Mouse (Mus musculus) heart, embryonic 11.5 days (tissue): ENCODE measurements around the gene Gpr39. TPM values are rescaled to one million over a fixed set of nuclear protein-coding genes. Genes with fewer than 3 reads are reported as not detected.
A peak's percentile ranks its signal among the peaks of the same experiment; 100 is the strongest.

Source experiments
- ATAC-seq: fragments of 200-750 bp; cut with Nextera tagmentation; replicated peaks from 2 replicates; pipeline ENCODE4 v1.8.0; 2017; ENCODE audit warnings: moderate library complexity; ENCODE audit not compliant: insufficient number of reproducible peaks, low FRiP score, low TSS enrichment
- H3K27ac ChIP-seq: fragments of 300-500 bp; sonication (generic); 2 replicates; pipeline ENCODE4 v1.5.1; 2014; ENCODE audit warnings: mild to moderate bottlenecking, low read depth, low read length
- H3K27me3 ChIP-seq: fragments of 300-500 bp; sonication (generic); 2 replicates; pipeline ENCODE4 v1.6.1; 2014; ENCODE audit warnings: mild to moderate bottlenecking, low read length, mixed read lengths; ENCODE audit not compliant: control insufficient read depth, insufficient read depth
- H3K36me3 ChIP-seq: fragments of 300-500 bp; sonication (generic); 2 replicates; pipeline ENCODE4 v1.6.1; 2014; ENCODE audit warnings: mild to moderate bottlenecking, low read length, moderate library complexity, mixed read lengths; ENCODE audit not compliant: control insufficient read depth, insufficient read depth
- H3K4me1 ChIP-seq: fragments of 300-500 bp; sonication (generic); 2 replicates; pipeline ENCODE4 v1.6.1; 2014; ENCODE audit warnings: low read length; ENCODE audit not compliant: control insufficient read depth, insufficient read depth
- H3K4me2 ChIP-seq: fragments of 300-500 bp; sonication (generic); 2 replicates; pipeline ENCODE4 v1.6.1; 2014; ENCODE audit warnings: mild to moderate bottlenecking, moderate library complexity
- H3K4me3 ChIP-seq: fragments of 300-500 bp; sonication (generic); 2 replicates; pipeline ENCODE4 v1.5.1; 2014; ENCODE audit warnings: low read depth, low read length
- H3K9ac ChIP-seq: fragments of 300-500 bp; sonication (generic); 2 replicates; pipeline ENCODE4 v1.6.1; 2014; ENCODE audit warnings: mild to moderate bottlenecking, low read depth, low read length, moderate library complexity
- H3K9me3 ChIP-seq: fragments of 300-500 bp; sonication (generic); replicated peaks from 2 replicates; pipeline ENCODE4 v1.6.1; 2016; ENCODE audit warnings: low read length; ENCODE audit not compliant: control insufficient read depth
- WGBS: fragments of 180-500 bp; shearing (Covaris S2); extraction: QIAGEN DNeasy Blood & Tissue Kit; methylation state at CpG from one replicate; pipeline ENCODE4 v1.1.7; 2014; ENCODE audit not compliant: insufficient replicate concordance; 5-methylcytosine and 5-hydroxymethylcytosine counted together
- polyA plus RNA-seq: library from polyadenylated mRNA; unstranded; fragments of >200 nt; fragmentation: Nextera tagmentation; extraction: Ambion mirVana; gene quantifications from 2 replicates; pipeline ENCODE4 v1.2.1, GENCODE M21; 2014

Gpr39 gene
- polyA plus RNA-seq, 1 experiment from 2014 or later, result 3.5 TPM

GRCm38 (mm10) chr1:125660151-125660550, 16.6 kb upstream of the Gpr39 start:
- H3K9me3 ChIP-seq, result no peaks in the 10 kb centered on the region
- ATAC-seq, result no peak
- H3K36me3 ChIP-seq, result no peaks in the 10 kb centered on the region
- no peaks in the 10 kb centered on the region for H3K27me3 ChIP-seq
- H3K9ac ChIP-seq, result no peak overlapping the region
- 82% methylated on average over 4 of the region's 4 CpGs for WGBS
- H3K4me2 ChIP-seq, result no peak overlapping the region
- H3K4me3 ChIP-seq, result no peak overlapping the region
- H3K4me1 ChIP-seq, result 0 out of 2 replicates have a peak, but pooled peaks cover 3% of the 10 kb centered on the region
- H3K27ac ChIP-seq, result no peak overlapping the region

- H3K4me2 ChIP-seq, result no peak overlapping the region
- H3K27ac ChIP-seq, result no peak overlapping the region
- ATAC-seq, result no peak
- H3K4me3 ChIP-seq, result no peak overlapping the region
- H3K9ac ChIP-seq, result no peak overlapping the region
- H3K27me3 ChIP-seq, result no peaks in the 10 kb centered on the region
- no peaks in the 10 kb centered on the region for H3K36me3 ChIP-seq
- 91% methylated on average over 4 of the region's 4 CpGs for WGBS
- 0 out of 2 replicates have a peak, but pooled peaks cover 3% of the 10 kb centered on the region for H3K4me1 ChIP-seq
- no peaks in the 10 kb centered on the region for H3K9me3 ChIP-seq
These were observed 15.9 kb upstream of the Gpr39 start for GRCm38 (mm10) chr1:125660901-125661300.

DNA sequence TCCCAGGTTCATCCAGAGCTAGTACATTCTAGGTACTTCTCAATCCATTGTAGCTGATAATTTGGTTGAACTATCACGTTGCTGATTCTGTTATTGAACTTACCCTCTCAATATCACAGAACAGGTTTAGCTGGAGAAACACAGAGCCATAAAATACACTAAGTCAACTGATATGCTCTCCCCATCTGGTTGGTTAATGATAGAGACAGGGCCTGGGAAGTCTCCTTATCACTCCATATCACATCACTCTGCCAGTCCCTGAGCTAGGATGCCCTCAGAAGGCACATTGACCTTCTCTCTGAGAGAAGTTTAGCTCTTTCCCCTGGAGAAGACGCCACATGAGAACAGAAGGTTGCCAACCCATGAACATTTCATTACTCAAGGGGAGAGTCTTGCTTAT, 14.7 kb upstream of the Gpr39 start:
- Histone ChIP-seq H3K9me3 (no peaks in the 10 kb centered on the region), H3K36me3 (no peaks in the 10 kb centered on the region), H3K27ac (no peak overlapping the region), H3K9ac (no peak overlapping the region), H3K4me1 (0 out of 2 replicates have a peak, but pooled peaks cover 3% of the 10 kb centered on the region), H3K4me2 (no peak overlapping the region), H3K4me3 (no peak overlapping the region), H3K27me3 (no peaks in the 10 kb centered on the region)
- ATAC-seq, result no peak
- WGBS, result 68% methylated on average over 2 of the region's 2 CpGs

GRCm38 (mm10) chr1:125662660-125663059, 14.1 kb upstream of the Gpr39 start:
- Histone ChIP-seq H3K9me3 (no peaks in the 10 kb centered on the region), H3K27me3 (no peaks in the 10 kb centered on the region), H3K36me3 (no peaks in the 10 kb centered on the region), H3K27ac (no peak overlapping the region), H3K4me1 (0 out of 2 replicates have a peak, but pooled peaks cover 3% of the 10 kb centered on the region), H3K4me2 (no peak overlapping the region), H3K4me3 (no peak overlapping the region), H3K9ac (no peak overlapping the region)
- 82% methylated on average over 5 of the region's 5 CpGs for WGBS
- no peak for ATAC-seq

DNA sequence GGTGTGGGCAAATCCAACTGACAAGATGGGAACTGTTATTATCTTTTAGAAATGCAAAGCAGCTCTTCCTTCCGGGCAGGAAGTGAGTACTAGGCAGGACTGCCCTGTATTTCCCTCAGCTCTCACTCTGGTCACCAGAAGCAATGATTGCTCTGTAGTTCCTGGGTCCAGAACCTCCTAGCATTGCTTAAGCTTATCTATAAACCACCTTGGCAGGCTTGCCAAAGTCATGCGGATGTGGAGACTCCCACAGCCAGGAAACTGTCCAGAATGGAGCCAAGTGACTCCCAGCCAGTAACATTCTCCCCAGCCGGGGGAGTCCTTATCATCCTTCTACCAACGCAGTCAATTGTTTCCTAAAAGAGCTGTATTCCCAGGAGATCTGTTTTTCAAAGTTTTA, 13.7 kb upstream of the Gpr39 start:
- Histone ChIP-seq H3K27ac (0 out of 2 replicates have a peak overlapping the region, but pooled peaks have one; percentile 1), H3K4me2 (no peak overlapping the region), H3K27me3 (no peaks in the 10 kb centered on the region), H3K36me3 (no peaks in the 10 kb centered on the region), H3K4me3 (no peak overlapping the region), H3K4me1 (0 out of 2 replicates have a peak, but pooled peaks cover 3% of the 10 kb centered on the region), H3K9ac (no peak overlapping the region), H3K9me3 (no peaks in the 10 kb centered on the region)
- WGBS, result 35% methylated on average over 4 of the region's 4 CpGs
- no peak; the same call in 1 of the 2 replicates for ATAC-seq

GRCm38 (mm10) chr1:125665127-125665637, 11.6 kb upstream of the Gpr39 start:
- H3K4me1 ChIP-seq, result 0 out of 2 replicates have a peak, but pooled peaks cover 3% of the 10 kb centered on the region
- no peak overlapping the region for H3K27ac ChIP-seq
- ATAC-seq, result no peak
- H3K4me2 ChIP-seq, result no peak overlapping the region
- H3K36me3 ChIP-seq, result no peaks in the 10 kb centered on the region
- no peaks in the 10 kb centered on the region for H3K9me3 ChIP-seq
- H3K27me3 ChIP-seq, result no peaks in the 10 kb centered on the region
- no peak overlapping the region for H3K9ac ChIP-seq
- 65% methylated on average over 5 of the region's 5 CpGs for WGBS
- H3K4me3 ChIP-seq, result no peak overlapping the region

GRCm38 (mm10) chr1:125669035-125669434, 7.8 kb upstream of the Gpr39 start:
- no peak for ATAC-seq
- 82% methylated on average over 5 of the region's 5 CpGs for WGBS
- no peaks in the 10 kb centered on the region for H3K4me1 ChIP-seq
- H3K4me2 ChIP-seq, result no peak overlapping the region
- H3K4me3 ChIP-seq, result no peak overlapping the region
- no peaks in the 10 kb centered on the region for H3K9me3 ChIP-seq
- H3K9ac ChIP-seq, result no peak overlapping the region
- H3K27ac ChIP-seq, result no peak overlapping the region
- no peaks in the 10 kb centered on the region for H3K27me3 ChIP-seq
- no peaks in the 10 kb centered on the region for H3K36me3 ChIP-seq

DNA sequence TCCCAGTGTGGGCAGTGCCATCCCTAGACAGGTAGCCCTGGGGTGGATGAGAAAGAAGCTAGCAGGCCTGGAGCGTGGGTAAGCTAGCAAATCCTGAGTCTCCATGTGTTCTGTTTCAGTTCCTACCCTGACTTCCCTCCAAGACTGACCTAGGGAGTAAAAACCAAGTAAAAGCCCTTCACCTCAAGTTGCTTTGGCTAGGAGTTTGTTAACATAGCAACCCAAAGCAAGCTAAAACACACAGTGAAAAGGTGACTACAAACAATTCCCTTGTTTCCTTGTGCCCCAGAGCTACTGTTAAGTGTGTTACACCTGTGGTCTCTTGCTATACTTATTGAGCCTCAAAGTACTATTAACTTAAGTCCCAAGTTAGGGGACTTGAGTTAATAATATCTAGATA, 1.6 kb upstream of the Gpr39 start:
- Histone ChIP-seq H3K27ac (no peak overlapping the region), H3K4me2 (no peak overlapping the region), H3K27me3 (no peaks in the 10 kb centered on the region), H3K4me3 (no peak overlapping the region), H3K9me3 (no peaks in the 10 kb centered on the region), H3K4me1 (peaks cover 10% of the 10 kb centered on the region; the same call in 1 of the 2 replicates), H3K9ac (no peak overlapping the region), H3K36me3 (no peaks in the 10 kb centered on the region)
- ATAC-seq, result no peak
- 73% methylated on average over 1 of the region's 1 CpGs for WGBS

GRCm38 (mm10) chr1:125677286-125677685, 491 bp downstream of the Gpr39 start:
- H3K9ac ChIP-seq, result no peak overlapping the region
- H3K4me2 ChIP-seq, result peak overlapping the region; percentile 42
- no peaks in the 10 kb centered on the region for H3K27me3 ChIP-seq
- peaks cover 10% of the 10 kb centered on the region; the same call in 1 of the 2 replicates for H3K4me1 ChIP-seq
- no peak overlapping the region for H3K4me3 ChIP-seq
- H3K36me3 ChIP-seq, result no peaks in the 10 kb centered on the region
- ATAC-seq, result no peak
- WGBS, result 80% methylated on average over 5 of the region's 5 CpGs
- H3K9me3 ChIP-seq, result no peaks in the 10 kb centered on the region
- no peak overlapping the region for H3K27ac ChIP-seq
